In the genomic region with DNA sequence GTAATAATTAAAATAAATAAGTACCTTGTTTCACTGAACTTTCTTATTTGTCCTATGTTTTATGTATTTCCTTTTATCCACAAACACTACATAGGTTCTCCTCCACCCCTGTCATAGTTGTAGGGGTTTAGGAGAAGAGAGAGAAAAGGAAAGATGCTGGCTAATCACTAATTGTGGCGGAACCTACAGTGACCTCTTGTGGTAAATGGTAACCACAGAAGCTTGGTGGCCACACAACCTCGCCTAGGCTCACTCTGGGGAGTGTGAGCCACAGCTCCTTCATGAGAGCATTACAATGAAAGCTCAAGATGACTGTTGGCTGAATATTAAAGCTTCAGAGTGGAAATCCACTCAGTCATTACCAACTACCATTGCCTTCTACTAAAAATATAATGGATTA, we compare ENCODE assay signal across 12 mouse cellular contexts. TPM values are rescaled to one million over a fixed set of nuclear protein-coding genes. Genes with fewer than 3 reads are reported as not detected.
DNase-seq lines count a peak whose midpoint lies in the region; ATAC-seq and TF ChIP-seq lines count a peak whose summit lies in the region.
"Had no signal": no experiment of that assay in that cellular context is flagged by ENCODE, and none has a peak within 500 bp of the region (broad histone marks: within the 10 kb centered on the region; RNA-seq: fewer than 3 reads in every experiment).

No protein-coding gene starts in this region.

- WGBS in cerebellum, adult 2 months: 50% methylated on average over 2 of the region's 2 CpGs
- WGBS in kidney, adult 2 months: 33% methylated on average over 2 of the region's 2 CpGs
- 30% methylated on average over 2 of the region's 2 CpGs for WGBS in kidney, embryonic 16.5 days
- WGBS in neural tube, embryonic 11.5 days: 37% methylated on average over 2 of the region's 2 CpGs
- WGBS in neural tube, embryonic 15.5 days: 31% methylated on average over 2 of the region's 2 CpGs

- H3K36me3 ChIP-seq in kidney, adult 2 months (ENCODE audit: control insufficient read depth, insufficient read depth, low read length): no peaks in the 10 kb centered on the region
- H3K36me3 ChIP-seq in kidney, embryonic 16.5 days (ENCODE audit: insufficient read depth, low read length): no peaks in the 10 kb centered on the region
- no peaks in the 10 kb centered on the region for H3K36me3 ChIP-seq in neural tube, embryonic 11.5 days (ENCODE audit: control insufficient read depth, insufficient read depth, low read length)
- no peaks in the 10 kb centered on the region for H3K36me3 ChIP-seq in neural tube, embryonic 15.5 days
- H3K36me3 ChIP-seq: embryonic facial prominence, embryonic 12.5 days had no signal

- H3K4me1 ChIP-seq in cerebellum, adult 2 months (ENCODE audit: control insufficient read depth, insufficient read depth, low read length): no peaks in the 10 kb centered on the region
- H3K4me1 ChIP-seq in kidney, adult 2 months (ENCODE audit: control insufficient read depth, insufficient read depth, low read length): no peaks in the 10 kb centered on the region
- no peaks in the 10 kb centered on the region for H3K4me1 ChIP-seq in kidney, embryonic 16.5 days (ENCODE audit: insufficient read depth, low read length)
- H3K4me1 ChIP-seq in neural tube, embryonic 11.5 days (ENCODE audit: control insufficient read depth, insufficient read depth, low read length): no peaks in the 10 kb centered on the region
- H3K4me1 ChIP-seq in neural tube, embryonic 15.5 days: peaks cover 7% of the 10 kb centered on the region

- H3K9me3 ChIP-seq in kidney, embryonic 16.5 days (ENCODE audit: low read length): 0 out of 2 replicates have a peak, but pooled peaks cover 5% of the 10 kb centered on the region
- H3K9me3 ChIP-seq in neural tube, embryonic 11.5 days (ENCODE audit: control insufficient read depth, low read length): no peaks in the 10 kb centered on the region
- H3K9me3 ChIP-seq in neural tube, embryonic 15.5 days (replicated peaks): no peaks in the 10 kb centered on the region
- H3K9me3 ChIP-seq: embryonic facial prominence, embryonic 12.5 days had no signal

- no peak overlapping the region for H3K4me2 ChIP-seq in kidney, embryonic 16.5 days (replicated peaks; ENCODE audit: low read depth, low read length)
- no peak overlapping the region for H3K4me2 ChIP-seq in neural tube, embryonic 11.5 days (ENCODE audit: low read depth)
- no peak overlapping the region for H3K4me2 ChIP-seq in neural tube, embryonic 15.5 days
- H3K4me2 ChIP-seq: embryonic facial prominence, embryonic 12.5 days had no signal

- ATAC-seq in kidney, embryonic 16.5 days (ENCODE audit: low FRiP score, low TSS enrichment): no peak
- no peak for ATAC-seq in neural tube, embryonic 11.5 days (ENCODE audit: insufficient read depth, low FRiP score, low TSS enrichment)
- no peak for ATAC-seq in neural tube, embryonic 15.5 days (ENCODE audit: low FRiP score)
- ATAC-seq in CD4-positive, CD25-positive, alpha-beta regulatory T cell, adult 4 months: no peak

- no peak overlapping the region for H3K27ac ChIP-seq in cerebellum, adult 2 months (ENCODE audit: insufficient read depth, low read length)
- no peak overlapping the region for H3K27ac ChIP-seq in kidney, adult 2 months (ENCODE audit: insufficient read depth, low read depth, low read length)
- no peak overlapping the region for H3K27ac ChIP-seq in kidney, embryonic 16.5 days (ENCODE audit: low read length)
- H3K27ac ChIP-seq in neural tube, embryonic 11.5 days (ENCODE audit: low read depth, low read length): no peak overlapping the region
- no peak overlapping the region for H3K27ac ChIP-seq in neural tube, embryonic 15.5 days (replicated peaks)
- H3K27ac ChIP-seq: embryonic facial prominence, embryonic 12.5 days had no signal

- no peak for TF ChIP-seq POLR2A in cerebellum, adult 2 months (IDR thresholded peaks at IDR 0.05; ENCODE audit: borderline replicate concordance, insufficient read depth, low read length)
- no peak for TF ChIP-seq POLR2A in kidney, adult 2 months (IDR thresholded peaks at IDR 0.05; ENCODE audit: low read depth, low read length)

- H3K4me3 ChIP-seq in cerebellum, adult 2 months (replicated peaks; ENCODE audit: insufficient read depth, low read depth, low read length): no peak overlapping the region
- H3K4me3 ChIP-seq in kidney, adult 2 months (ENCODE audit: insufficient read depth, low read depth, low read length): no peak overlapping the region
- no peak overlapping the region for H3K4me3 ChIP-seq in kidney, embryonic 16.5 days (ENCODE audit: low read length)
- no peak overlapping the region for H3K4me3 ChIP-seq in neural tube, embryonic 11.5 days (ENCODE audit: low read depth, low read length)
- H3K4me3 ChIP-seq in neural tube, embryonic 15.5 days (replicated peaks): no peak overlapping the region
- H3K4me3 ChIP-seq: embryonic facial prominence, embryonic 12.5 days had no signal

- no peak overlapping the region for H3K9ac ChIP-seq in kidney, embryonic 16.5 days (replicated peaks; ENCODE audit: low read length)
- no peak overlapping the region for H3K9ac ChIP-seq in neural tube, embryonic 11.5 days (ENCODE audit: low read length)
- no peak overlapping the region for H3K9ac ChIP-seq in neural tube, embryonic 15.5 days (replicated peaks)
- H3K9ac ChIP-seq: embryonic facial prominence, embryonic 12.5 days had no signal

- H3K27me3 ChIP-seq in cerebellum, adult 2 months (ENCODE audit: control insufficient read depth, insufficient read depth, low read length): no peaks in the 10 kb centered on the region
- no peaks in the 10 kb centered on the region for H3K27me3 ChIP-seq in kidney, adult 2 months (replicated peaks; ENCODE audit: control insufficient read depth, insufficient read depth, low read length)
- H3K27me3 ChIP-seq in kidney, embryonic 16.5 days (ENCODE audit: insufficient read depth, low read length): peaks cover 14% of the 10 kb centered on the region; the same call in 1 of the 2 replicates
- H3K27me3 ChIP-seq in neural tube, embryonic 11.5 days (ENCODE audit: control insufficient read depth, insufficient read depth, low read length): peaks cover 6% of the 10 kb centered on the region
- 0 out of 2 replicates have a peak, but pooled peaks cover 3% of the 10 kb centered on the region for H3K27me3 ChIP-seq in neural tube, embryonic 15.5 days (replicated peaks)

- DNase-seq in cerebellum, adult 2 months: no peak
- no peak for DNase-seq in cerebellum, adult 11-12 months
- DNase-seq in kidney, adult 2 months: peak; percentile 17
- peak; percentile 23 for DNase-seq in neural tube, embryonic 11.5 days (ENCODE audit: low spot score)
- no peak for DNase-seq in urinary bladder, postnatal 10 days (ENCODE audit: low spot score)
- DNase-seq: adrenal gland, postnatal 10 days had no signal

- TF ChIP-seq CTCF in cerebellum, adult 2 months (IDR thresholded peaks at IDR 0.05; ENCODE audit: borderline replicate concordance, insufficient read depth, low read depth, low read length): peak; percentile 12; the same call in 1 of the 2 replicates
- TF ChIP-seq CTCF in kidney, adult 2 months (conservative IDR thresholded peaks at IDR 0.05; ENCODE audit: insufficient read depth, insufficient read length, low read depth, low read length): no peak; the same call in 1 of the 2 replicates

RNA-seq across cellular contexts. Expression of a gene that starts 6.2 kb away (rescaled TPM):
- polyA plus RNA-seq in cerebellum, adult 2 months (2012; rRNA removed): 1.4 and 2.0 TPM in 2 replicates
- 0.09 and 0.15 TPM in 2 replicates for polyA plus RNA-seq in kidney, adult 2 months (2012; rRNA removed)
- 0.51 and 0.54 TPM in 2 replicates for polyA plus RNA-seq in kidney, embryonic 16.5 days (2015; fragmentation: Nextera tagmentation; extraction: Ambion mirVana)
- 0.23 and 0.53 TPM in 2 replicates for polyA plus RNA-seq in neural tube, embryonic 11.5 days (2014; fragmentation: Nextera tagmentation; extraction: Ambion mirVana)
- 4.0 and 5.5 TPM in 2 replicates for polyA plus RNA-seq in neural tube, embryonic 15.5 days (2015; fragmentation: Nextera tagmentation; extraction: Ambion mirVana)
- not detected for polyA plus RNA-seq in CD4-positive, CD25-positive, alpha-beta regulatory T cell, adult 4 months (2017; shearing (Covaris generic))
- polyA plus RNA-seq: gonadal fat pad, adult 2 months; liver, embryonic 16.5 days had no signal

Comparison
In these comparisons a context has a peak if more than half of its experiments do, and no peak if none do; other contexts are left out.
1. DNase-seq: peak in kidney, adult 2 months (single experiment) and neural tube, embryonic 11.5 days (single experiment); none in cerebellum, adult 2 months (0 of 2), cerebellum, adult 11-12 months (single experiment) and urinary bladder, postnatal 10 days (single experiment).